Mouse (Mus musculus) kidney, postnatal 14 days (tissue): ENCODE data around the gene Ube2v1.

Source experiments
- DNase-seq: peaks from one replicate; pipeline ENCODE4 v3.0.0; 2022; ENCODE audit warnings: mixed read lengths

Ube2v1 gene

DNA sequence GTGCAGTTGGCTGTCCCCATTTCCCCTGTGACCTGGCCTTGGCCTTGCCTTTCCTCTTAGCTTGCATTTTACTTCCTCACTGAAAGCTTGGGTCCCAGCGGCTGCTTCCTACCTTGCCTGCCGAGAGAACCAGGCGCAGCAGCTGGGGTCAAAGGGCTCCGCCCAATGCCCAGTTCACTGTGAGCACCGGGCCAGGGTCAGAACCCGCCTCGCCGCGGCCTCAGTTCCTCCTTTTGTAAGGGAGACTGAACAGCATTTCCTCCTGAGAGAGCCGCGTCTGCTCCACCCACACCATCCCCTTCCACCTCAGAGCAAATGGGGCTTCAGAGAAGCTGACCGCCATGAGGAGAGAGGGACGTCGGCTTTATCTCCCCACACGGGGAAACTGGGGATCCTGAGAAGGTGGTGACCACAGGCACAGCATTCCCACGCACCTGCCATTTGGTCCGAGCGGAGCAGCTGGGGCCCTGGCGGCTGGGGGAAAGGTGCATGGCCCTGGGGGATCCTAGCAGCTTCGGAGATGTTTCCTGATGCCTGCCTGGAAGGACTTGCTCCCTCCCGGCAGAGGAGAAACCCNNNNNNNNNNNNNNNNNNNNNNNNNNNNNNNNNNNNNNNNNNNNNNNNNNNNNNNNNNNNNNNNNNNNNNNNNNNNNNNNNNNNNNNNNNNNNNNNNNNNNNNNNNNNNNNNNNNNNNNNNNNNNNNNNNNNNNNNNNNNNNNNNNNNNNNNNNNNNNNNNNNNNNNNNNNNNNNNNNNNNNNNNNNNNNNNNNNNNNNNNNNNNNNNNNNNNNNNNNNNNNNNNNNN, 42.9 kb downstream of the Ube2v1 start:
- peak; percentile 75 for DNase-seq

DNA sequence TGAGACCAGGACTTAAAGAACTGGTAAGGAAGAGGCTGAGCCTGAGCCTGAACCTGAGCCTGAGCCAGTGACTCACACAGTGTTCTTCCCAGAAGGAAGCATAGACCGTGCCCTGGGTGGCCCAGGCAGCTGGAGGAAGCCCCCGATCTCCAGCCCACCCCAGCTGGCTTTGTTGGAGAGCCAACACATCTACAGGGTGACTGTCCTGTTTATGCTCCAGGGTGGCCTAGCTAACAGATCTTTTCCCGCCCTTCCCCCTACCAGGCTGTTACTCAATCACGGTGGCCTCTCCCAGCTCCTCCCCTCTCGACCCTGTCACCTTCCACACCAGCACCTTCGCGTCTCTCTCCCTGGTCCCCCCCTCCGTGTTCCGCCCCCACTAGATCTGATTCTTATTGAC, 44.9 kb downstream of the Ube2v1 start:
- no peak for DNase-seq

DNA sequence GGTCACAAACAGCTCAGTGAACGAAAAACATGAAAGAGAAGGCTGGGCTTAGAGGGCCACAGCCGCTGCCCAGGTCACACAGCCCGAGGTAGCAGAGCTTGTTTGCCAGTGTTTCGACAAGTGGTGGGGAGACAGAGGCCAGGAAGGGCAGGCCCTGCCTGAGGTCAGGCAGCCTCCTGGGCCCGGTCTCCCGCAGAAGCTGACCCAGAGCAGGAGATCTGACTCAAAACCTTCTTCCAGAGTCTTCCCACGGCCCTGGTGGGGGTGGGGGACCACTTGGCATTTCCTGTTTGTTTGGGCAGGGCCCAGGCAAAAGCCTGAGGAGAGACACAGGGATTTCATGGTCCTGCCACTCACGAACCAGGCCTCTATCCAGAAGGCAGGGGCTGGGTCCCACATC, 45.9 kb downstream of the Ube2v1 start:
- peak; percentile 74 for DNase-seq

DNA sequence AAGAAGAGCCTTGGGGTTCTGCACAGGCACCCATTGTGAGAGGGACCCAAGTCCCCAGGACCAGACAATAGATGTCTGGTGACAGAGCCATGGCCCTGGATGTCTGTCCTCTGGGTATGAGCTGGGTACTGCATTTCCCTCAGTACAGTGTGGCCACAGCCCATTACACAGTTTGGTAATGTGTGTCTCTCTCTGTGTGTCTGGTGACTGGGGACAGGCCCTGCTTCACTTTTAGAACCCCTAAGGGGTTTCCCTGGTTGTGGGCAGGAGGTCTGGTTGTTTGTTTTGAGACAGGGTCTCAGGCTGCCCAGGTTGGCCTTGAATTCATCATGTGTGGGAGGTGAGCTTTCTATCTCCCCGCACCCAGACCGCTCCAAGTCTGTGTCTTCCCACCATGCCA, 46.6 kb downstream of the Ube2v1 start:
- no peak for DNase-seq

DNA sequence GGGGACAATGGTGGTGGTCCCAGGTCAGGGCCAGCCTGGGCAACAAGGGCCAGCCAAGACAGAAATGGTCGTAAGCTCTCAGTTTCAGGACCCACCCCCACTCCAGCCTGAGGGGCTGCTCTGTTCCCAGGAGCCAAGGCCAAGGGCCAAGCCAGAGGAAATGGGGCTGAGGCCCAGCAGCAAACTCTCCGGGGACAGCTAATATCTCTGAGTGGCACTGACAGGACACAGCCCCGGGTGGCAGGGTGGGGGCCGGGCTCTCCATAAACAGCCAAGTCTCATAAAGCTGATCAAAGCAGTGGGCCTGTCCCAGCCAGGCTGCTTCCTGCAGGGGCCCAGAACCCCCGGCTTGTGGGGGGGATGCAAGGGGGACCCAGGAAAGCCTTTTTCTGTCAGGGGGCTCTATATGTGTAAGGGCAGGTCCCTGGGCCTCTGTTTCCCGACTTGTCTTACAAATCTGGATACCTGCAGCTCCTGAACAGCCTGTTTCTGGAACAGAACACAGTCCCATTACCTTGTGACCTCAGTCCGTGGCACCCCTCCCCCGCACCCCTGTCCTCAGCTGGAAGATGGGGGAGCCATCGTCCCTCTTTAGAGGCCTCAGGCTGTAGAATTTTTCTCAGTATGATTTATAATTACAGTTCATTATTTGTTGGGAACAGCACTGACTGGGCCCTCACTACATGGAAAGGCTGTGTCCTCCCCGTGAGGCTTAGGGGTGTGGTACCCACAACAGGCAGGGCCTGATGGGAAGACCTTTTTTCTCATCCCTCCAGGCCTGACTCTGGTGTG, 48.5 kb downstream of the Ube2v1 start:
- DNase-seq, result peak; percentile 48

DNA sequence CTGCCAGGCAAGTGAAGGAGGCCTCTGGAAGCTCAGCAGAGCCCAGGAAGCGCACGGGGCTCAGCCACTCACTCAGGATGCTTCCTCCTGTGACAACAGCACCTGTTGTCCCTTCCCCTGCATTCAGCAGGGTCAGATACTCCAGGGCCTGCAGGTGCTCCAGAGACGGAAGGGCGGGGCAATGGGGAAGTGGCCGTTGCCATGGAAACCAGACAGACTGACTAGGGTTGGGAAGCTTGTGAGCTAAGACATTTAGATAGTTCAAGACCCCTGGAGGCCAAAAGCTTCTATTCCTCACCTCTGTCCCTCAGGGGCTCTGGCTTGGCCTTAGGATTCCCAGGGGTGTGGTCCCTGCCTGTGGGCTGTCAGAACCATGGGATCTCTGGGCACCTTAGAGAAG, 53.4 kb downstream of the Ube2v1 start:
- no peak for DNase-seq

DNA sequence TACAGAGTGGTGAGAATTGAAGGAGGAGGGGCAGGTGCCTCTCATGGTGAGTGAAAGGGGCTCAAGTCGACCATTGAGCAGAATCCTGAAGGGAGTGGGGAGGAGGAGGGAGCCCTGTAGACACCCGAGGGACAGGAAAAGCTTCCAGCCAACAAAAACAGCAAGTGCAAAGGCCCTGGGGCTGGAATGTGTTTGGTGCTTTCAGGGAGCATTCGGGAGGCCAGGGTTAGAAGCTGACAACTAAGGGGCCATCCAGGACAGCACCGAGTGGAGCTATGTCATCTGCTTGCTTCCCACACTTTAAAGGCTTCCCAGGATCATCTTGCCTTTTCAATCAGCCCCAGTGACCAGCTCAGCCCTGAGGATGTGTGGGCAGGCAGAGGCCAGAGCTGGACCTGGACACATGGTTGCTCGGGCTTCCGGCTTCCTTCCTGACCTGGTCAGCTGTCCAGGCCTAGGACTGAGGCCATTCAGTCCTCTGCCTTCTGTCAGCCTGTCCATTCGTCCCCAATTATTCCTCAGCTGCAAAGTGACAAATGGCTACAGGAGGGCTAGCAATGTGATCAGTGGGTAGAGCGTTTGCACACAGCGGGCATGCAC, 54.6 kb downstream of the Ube2v1 start:
- DNase-seq, result no peak

DNA sequence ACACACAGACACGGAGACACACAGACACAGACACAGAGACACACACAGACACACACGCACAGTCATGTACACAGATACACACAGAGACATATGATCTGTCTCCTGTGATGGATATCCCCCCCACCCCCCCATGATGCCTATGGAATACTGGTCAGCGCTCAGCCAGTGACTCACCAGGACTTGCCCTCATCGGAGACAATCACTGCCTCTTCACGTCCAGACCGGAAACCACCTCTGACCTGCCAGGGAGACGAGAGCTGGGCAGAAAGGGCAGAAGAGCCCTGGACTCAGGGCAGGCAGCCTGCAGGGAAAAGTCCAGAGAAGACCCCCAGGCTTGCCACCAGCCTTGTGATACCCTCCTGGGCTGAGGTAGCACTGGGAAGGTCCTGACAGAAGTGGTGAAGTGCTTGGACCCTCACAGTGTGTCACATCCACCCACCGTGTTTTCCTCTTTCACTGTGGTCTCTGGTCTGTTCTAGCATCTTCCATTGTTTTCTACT, 55.7 kb downstream of the Ube2v1 start:
- no peak for DNase-seq

DNA sequence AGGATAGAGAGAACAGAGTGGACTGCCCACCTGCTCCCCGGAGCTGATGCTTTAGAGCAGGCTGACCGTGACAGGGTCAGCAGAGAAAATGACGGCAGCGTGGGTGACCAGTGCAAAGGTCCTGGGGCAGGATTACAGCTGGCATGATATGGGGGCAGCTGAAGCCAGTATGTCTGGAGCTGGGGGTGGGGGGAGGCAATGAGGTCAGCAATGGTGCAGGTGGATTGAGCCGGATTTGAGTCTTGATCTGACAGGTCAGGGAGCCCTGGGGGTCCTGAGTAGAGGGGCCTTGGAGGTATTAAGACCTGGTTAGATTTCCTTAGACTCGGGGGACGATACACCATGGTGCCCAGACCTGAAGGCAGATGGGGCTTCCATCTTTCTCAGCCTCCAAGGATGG, 56.3 kb downstream of the Ube2v1 start:
- DNase-seq, result no peak

DNA sequence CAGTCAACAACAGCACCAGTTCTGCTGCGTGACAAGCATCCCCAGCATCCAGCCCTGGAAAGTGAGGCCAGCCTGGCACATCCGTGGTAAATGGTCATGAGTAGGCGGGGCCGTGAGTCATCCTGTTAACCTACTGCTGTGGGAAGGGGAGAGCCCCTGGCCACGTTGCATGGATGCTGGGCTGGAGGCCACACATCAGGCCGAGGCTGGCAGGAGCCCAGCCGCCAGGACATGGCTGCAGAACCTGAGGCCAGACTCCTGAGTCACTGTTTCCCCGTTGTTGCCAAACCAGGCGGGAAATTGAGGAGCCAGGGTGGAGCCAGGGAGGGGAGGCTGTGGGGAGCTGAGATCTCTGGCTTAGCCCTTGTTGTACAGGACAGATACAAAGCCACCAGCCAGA, 57.1 kb downstream of the Ube2v1 start:
- no peak for DNase-seq

DNA sequence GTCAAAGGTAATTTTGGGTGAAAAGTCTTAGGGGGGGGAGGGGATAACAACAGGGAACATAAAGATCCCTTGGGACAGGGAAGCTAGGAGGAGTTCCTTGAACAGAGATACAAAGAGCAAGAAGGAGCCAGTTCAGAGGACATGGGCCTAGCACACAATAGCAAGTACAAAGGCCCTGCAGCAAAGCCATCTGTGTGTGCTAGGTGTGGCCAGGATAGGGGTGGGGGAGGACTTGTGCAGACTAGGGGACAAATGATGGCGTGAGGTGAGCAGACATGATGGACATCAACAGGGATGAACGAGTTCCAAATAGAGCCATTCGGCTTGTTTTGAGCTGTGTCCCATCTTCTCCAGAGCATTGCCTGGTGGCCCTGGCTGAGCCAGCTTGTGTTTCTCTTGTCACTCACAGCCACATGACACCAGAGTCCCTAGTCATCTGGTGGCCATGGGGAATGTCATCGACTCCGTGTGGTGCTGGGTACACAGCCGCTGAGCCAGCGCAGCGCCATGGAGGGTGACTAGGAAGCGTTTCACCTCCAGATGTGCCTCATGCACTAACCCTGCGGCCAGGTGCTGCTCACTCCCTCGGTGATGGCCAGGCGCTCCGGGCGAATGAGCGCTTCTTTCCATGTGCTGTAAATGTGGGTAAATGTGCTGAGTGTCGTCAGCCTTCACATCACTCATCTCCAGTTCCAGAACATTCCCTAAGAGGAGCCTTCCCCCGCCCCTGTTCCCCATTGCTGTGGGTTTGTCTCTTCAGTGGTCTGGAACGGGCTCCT, 60.3 kb downstream of the Ube2v1 start:
- no peak for DNase-seq

DNA sequence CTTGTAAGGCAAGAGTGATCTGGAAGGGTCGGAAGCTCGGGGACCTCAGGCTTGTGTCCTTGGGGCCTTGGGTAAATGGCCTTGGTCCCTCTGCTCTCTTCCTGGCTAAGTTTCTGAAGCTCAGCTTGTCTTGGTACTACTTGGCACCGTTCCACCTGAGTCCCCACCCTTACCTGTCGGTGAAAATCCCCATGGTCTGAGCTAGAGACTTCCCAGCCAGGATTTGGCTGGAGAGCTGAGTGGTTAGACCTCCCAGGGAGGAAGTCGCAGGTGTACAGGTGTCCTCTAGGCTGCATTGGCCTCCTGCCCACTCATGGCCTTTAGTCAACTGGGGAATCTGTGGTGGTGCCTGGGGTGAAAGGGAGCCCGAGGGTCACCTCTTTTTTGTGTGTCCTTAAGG, 61.1 kb downstream of the Ube2v1 start:
- DNase-seq, result no peak

DNA sequence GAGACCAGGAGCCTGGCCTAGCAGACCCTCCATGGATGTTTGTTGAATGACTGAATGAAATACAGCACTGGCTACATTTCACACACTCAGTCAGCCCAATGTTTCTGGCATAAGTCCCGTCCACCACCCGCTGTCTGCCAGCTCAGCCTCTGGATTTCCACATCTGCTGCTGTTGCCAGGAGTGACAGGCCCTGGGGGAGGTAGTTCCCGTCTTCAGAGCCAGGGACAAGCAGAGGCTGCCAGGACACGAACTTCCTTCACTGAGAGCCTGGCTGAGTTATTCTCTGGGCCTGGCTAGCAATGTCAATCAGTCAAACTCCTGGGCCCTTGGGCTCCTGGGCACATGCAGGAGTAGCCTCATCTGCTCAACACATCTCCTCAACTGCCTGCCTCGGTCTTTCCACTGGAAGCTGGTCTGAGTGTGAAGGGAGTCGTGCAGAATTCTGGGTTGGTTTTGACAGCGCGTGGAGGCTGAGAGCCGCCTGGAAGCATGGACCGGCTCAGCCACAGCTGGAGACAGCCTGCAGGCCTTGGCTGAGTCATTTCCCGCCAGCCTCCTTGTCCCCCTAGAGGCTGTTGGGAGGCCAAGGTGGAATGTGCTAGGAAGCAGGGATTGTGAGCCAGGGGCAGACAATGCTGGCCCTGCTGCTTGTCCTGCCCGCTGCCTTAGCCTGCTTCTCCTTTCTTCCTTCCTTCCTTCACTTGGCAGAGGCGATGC, 61.8 kb downstream of the Ube2v1 start:
- DNase-seq, result peak; percentile 73

DNA sequence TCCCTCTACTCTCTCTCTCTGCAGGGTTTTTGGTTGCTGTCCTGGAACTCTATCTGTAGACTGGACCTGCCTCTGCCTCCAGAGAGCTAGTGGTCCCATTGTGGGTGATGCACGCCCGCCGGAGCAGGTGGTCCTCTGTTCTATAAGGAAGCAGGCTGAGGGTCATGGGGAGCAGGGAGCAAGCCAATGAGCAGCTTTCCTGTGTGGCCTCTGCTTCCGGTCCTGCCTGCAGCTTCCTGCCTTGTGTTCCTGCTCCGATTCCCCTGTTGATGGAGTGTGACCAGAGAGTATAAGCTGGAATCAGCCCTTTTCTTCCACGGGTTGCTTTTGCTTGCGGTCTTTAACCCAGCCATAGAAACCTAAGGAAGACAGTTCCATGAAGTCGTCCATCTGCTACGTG, 63.8 kb downstream of the Ube2v1 start:
- no peak for DNase-seq

DNA sequence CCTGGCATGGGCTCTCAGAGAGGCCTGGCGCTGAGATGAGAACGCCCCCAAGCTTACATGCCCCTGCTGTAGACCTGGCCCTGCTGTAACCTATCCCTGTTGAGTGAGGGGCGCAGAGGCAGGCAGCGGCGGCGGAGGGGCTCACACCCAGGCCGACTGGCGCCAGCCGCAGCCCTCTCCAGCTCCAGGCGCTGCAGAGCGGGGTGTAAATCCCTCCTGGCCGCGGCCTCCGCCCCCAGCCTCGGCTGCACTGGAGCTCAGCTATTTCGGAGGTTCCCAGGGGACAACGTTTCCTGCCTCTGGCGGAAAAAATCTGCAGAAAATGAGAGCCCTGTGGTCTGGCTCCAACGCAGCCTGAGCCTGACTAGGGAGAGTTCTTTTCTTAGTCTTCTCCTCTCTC, 66.2 kb downstream of the Ube2v1 start:
- DNase-seq, result peak; percentile 86

DNA sequence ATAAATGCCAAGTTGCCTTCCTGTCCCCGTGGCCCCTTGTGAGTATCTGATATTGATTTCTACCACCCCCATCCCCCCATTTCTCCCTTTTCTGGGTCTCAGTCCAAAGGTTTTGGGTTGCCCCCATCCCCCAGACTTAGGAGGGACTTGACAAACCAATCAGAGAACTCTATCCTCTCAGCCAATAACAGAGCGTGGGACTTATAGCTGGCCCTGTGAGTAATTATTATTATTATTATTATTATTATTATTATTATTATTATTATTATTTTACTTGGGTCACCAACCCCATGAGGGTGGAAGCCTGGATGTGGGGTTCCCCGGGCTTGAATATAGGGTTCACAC, 66.6 kb downstream of the Ube2v1 start:
- no peak for DNase-seq

DNA sequence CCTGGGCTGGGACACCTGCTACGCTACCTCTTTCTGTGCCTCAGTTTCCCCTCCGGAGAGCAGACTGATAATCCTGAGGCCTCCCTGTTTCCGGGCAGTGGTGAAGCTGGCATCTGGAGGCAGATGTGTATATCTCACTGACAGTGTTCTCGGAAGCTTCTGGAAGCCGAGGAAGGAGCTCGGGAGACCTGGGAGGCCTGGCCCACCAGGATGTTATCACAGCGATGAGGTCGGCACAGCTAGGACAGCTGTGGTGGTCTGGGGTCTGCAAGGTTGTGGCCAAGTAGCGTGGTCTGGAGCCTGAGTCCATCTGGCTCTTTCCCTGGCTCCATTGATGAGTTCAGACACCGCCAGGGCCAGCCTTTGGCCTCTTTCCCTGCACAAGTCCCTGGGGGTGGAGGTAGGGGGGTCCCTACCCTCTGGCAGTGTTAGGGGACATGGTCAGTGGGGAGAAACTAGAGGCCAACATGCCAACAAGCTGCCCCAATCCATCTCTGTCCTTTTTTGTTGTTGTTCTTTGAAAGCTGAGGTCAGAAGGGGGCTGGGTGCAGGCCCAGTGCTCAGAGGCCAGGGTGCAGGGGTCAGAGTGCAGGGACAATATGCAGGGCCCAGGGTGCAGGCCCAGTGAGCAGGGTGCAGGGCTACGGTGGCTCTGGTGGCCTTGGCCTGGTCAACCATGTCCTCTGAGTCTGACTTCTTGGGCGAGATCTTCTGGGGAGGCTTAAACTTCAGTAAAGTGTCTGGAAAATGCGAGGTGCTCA, 67.2 kb downstream of the Ube2v1 start:
- DNase-seq, result no peak

DNA sequence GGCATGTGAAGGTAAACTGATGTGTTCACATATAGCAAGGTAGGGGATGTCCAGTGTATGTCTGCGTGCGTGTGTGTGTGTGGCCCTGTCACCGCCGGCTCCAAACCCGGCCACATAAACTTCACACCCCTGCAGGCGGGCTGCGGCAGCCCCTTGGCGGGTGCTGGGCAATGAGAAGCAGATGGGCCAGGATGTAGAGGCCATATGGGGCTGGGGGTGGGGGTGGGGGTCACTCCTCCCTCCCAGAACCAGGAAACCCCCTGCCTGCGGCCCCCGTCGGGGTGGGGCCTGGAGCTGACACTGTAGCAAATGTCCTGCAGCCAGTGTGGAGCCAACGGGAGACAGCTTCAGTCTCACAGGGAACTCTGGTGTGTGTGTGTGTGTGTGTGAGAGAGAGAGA, 68.2 kb downstream of the Ube2v1 start:
- no peak for DNase-seq

DNA sequence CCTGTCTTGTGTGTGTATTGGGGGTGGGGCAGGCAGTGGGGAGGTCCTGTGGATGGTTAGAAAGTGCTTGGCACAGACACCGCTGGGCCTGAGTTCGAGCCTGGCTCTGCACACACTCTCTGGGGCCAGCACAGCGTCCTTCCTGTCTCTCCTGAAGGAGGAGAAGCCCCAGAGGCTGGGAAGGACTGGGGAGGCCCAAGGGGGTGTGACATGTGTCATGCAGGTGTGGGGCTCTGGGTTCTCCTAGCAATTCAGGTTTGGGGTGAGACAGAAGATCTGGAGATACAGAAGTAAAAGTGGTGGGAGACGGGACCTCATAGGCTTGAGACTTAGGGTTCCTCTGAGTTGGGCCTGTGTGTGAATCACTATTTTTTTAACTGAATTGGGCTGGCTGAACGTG, 68.9 kb downstream of the Ube2v1 start:
- DNase-seq, result no peak

DNA sequence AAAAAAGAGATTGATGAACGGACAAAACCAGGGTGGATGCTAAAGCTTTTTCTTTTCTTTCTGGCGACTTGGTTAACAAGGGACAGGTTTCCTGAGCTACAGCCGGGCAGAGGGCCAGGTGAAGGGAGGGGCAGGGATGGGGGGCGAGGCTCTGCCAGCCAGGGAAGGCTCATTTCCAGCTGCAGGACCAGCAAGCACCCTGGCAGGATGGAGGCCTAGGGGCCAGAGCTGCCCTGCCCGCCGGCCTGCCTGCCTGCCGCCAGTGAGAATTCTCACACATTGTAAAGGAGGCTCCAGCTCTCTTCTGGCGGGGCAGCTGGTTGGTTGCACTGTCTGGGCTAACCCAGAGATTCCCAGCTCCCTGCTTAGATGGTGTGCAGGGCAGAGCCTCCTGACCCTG, 69.8 kb downstream of the Ube2v1 start:
- peak; percentile 54 for DNase-seq

DNA sequence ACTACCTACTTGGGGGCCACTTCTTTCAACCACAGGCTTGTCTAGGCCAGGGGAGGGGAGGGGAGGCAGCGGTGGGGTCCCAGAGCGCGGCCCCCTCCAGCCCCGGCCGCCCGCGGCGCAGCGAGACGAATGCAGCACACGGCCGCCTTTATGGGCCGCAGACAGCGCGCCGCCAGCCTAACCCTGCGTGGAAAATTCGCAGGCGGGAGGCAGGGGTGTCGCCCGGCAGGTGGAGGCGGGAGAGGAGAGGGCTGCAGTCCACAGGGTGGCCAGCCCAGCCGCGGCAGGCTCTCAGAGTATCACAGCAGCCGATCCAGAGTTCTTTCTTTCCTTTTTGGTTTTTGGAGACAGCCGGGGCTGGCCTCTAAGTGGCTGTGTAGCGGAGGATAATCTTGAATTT, 72.5 kb downstream of the Ube2v1 start:
- no peak for DNase-seq
